Mouse (Mus musculus): ENCODE data around the gene Zmynd12. TPM values are rescaled to one million over a fixed set of nuclear protein-coding genes. Genes with fewer than 3 reads are reported as not detected.

Gene Zmynd12
- polyA plus RNA-seq, 1 experiment = 0.44 TPM

DNA sequence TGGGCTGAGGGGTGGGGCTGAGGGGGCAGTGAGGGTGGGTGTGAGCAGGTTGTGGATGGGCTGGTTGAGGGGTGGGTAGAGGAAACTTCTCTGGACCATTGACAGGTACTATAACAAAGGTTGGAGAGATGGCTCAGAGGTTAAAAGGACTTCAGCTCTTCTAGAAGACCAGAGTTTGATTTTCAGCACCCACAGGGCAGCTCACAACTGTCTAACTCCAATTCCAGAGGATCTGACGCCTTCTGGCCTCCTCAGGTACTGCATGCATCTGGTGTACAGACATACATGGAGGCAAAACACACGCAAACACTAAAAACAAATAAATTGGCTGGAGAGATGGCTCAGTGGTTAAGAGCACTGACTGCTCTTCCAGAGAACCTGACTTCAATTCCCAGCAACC is 89.0 kb downstream of the Zmynd12 start:
- 78% methylated on average over 2 of the region's 2 CpGs for WGBS
- no peak overlapping the region for H3K4me3 ChIP-seq (ENCODE audit: low read depth, low read length)
- no peaks in the 10 kb centered on the region for H3K36me3 ChIP-seq (ENCODE audit: control insufficient read depth, insufficient read depth, low read length)
- no peaks in the 10 kb centered on the region for H3K27me3 ChIP-seq (ENCODE audit: control insufficient read depth, insufficient read depth, low read length)
- peaks cover 3% of the 10 kb centered on the region; the same call in 1 of the 2 replicates for H3K4me1 ChIP-seq (ENCODE audit: control insufficient read depth, insufficient read depth, insufficient read length, low read length)
- H3K27ac ChIP-seq (ENCODE audit: insufficient read depth, low read depth, low read length) = no peak overlapping the region
- TF ChIP-seq POLR2A (IDR thresholded peaks at IDR 0.05; ENCODE audit: low read depth, low read length) (no peak), CTCF (IDR thresholded peaks at IDR 0.05; ENCODE audit: extremely low read depth, insufficient read length, insufficient replicate concordance, low read depth, low read length) (no peak)

- WGBS = 63% methylated on average over 3 of the region's 3 CpGs
- no peaks in the 10 kb centered on the region; the same call in 1 of the 2 replicates for H3K27me3 ChIP-seq (ENCODE audit: control insufficient read depth, insufficient read depth, low read length)
- no peak overlapping the region for H3K27ac ChIP-seq (ENCODE audit: insufficient read depth, low read depth, low read length)
- no peaks in the 10 kb centered on the region for H3K36me3 ChIP-seq (ENCODE audit: control insufficient read depth, insufficient read depth, low read length)
- peaks cover 3% of the 10 kb centered on the region; the same call in 1 of the 2 replicates for H3K4me1 ChIP-seq (ENCODE audit: control insufficient read depth, insufficient read depth, insufficient read length, low read length)
- H3K4me3 ChIP-seq (ENCODE audit: low read depth, low read length) = no peak overlapping the region
- no peak for TF ChIP-seq CTCF (IDR thresholded peaks at IDR 0.05; ENCODE audit: extremely low read depth, insufficient read length, insufficient replicate concordance, low read depth, low read length)
- TF ChIP-seq POLR2A (IDR thresholded peaks at IDR 0.05; ENCODE audit: low read depth, low read length) = no peak
These were observed 90.1 kb downstream of the Zmynd12 start for GRCm38 (mm10) chr4:119512731-119513141.

Other genes with a start within 250 kb of the Zmynd12 start
- 4.2 and 6.2 TPM in 2 replicates for gene Zfp691, start 248.6 kb upstream of the Zmynd12 start, polyA plus RNA-seq (2012; rRNA removed)
- 0.03 and 0.06 TPM in 2 replicates for gene Ermap, start 232.8 kb upstream of the Zmynd12 start, polyA plus RNA-seq (2012; rRNA removed)
- gene Svbp, start 227.5 kb upstream of the Zmynd12 start, polyA plus RNA-seq (2012; rRNA removed) = 10.2 and 17.0 TPM in 2 replicates
- 0.09 TPM in 1 of 2 replicates, not detected in the other for gene Tmem269, start 204.6 kb upstream of the Zmynd12 start, polyA plus RNA-seq (2012; rRNA removed)
- gene AU022252, start 190.1 kb upstream of the Zmynd12 start, polyA plus RNA-seq (2012; rRNA removed) = 1.9 and 2.0 TPM in 2 replicates
- gene P3h1, start 189.9 kb upstream of the Zmynd12 start, polyA plus RNA-seq (2012; rRNA removed) = 4.4 and 6.3 TPM in 2 replicates
- gene Cldn19, start 167.4 kb upstream of the Zmynd12 start, polyA plus RNA-seq (2012; rRNA removed) = not detected in 2 replicates
- 202 and 242 TPM in 2 replicates for gene Ybx1, start 128.2 kb upstream of the Zmynd12 start, polyA plus RNA-seq (2012; rRNA removed)
- gene Ppih, start 102.3 kb upstream of the Zmynd12 start, polyA plus RNA-seq (2012; rRNA removed) = 2.5 and 4.3 TPM in 2 replicates
- gene Ccdc30, start 7.3 kb upstream of the Zmynd12 start, polyA plus RNA-seq (2012; rRNA removed) = 0.10 and 0.13 TPM in 2 replicates
- 13.9 and 24.7 TPM in 2 replicates for gene Ppcs, start 394 bp upstream of the Zmynd12 start, polyA plus RNA-seq (2012; rRNA removed)
- gene Rimkla, start 69.8 kb downstream of the Zmynd12 start, polyA plus RNA-seq (2012; rRNA removed) = 0.20 and 0.24 TPM in 2 replicates
- 6.7 and 19.0 TPM in 2 replicates for gene Foxj3, start 114.2 kb downstream of the Zmynd12 start, polyA plus RNA-seq (2012; rRNA removed)
- gene Frg2f1, start 116.7 kb downstream of the Zmynd12 start, polyA plus RNA-seq (2012; rRNA removed) = 2.4 and 3.1 TPM in 2 replicates
- 58.4 and 1,324 TPM in 2 replicates for gene Guca2a, start 214.9 kb downstream of the Zmynd12 start, polyA plus RNA-seq (2012; rRNA removed)
- 420 and 2,057 TPM in 2 replicates for gene Guca2b, start 236.1 kb downstream of the Zmynd12 start, polyA plus RNA-seq (2012; rRNA removed)